Mouse (Mus musculus): ENCODE measurements at regions not wholly inside any gene's neighbourhood (a gene's known extent, or its start where the extent isn't known, plus 50 kb on each side); places are given as distances from the start of the nearest gene placed in this dataset.

DNA sequence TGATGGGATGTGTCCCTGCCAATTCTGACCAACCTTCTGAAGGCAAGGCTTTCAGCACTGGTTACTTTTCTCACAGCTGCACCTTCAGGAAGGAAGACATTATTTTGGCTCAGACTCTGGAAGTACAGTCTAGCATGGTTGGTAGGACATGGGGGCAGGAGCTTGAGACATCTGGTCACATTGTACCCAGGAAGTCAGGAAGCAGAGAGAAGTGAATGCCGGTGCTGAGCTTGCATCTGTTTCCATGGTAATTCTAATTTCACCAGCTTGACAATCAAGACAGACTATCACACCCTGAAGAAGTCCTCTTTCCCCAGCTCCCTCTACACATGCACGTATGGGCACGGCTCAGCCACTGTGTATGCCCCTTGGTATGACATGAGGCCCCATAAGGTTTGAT is 210.6 kb downstream of the Cyp26b1 start:
- DNase-seq: no peak

- DNase-seq: no peak
Measured at GRCm38 (mm10) chr6:84381571-84381970, 212.1 kb downstream of the Cyp26b1 start.

DNA sequence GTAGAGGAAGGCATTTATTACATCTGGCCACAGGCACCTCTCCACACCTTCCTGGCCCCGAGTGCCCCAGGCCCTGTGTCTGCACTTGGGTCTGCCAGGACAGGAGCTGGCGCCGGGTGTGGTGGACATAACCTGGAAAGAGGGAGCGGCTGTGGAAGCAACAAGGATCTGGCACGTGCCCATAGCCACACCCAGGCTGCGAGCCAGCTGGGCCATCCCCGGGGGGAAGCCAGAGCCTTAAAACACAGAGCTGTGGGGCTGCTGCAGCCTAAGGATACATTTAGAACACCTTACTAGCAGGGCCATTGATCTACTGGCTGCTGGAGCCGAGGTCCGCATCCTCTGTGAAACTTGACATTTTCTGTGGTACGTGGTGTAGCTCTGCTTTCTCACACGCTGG is 217.0 kb downstream of the Cyp26b1 start:
- DNase-seq: no peak

DNA sequence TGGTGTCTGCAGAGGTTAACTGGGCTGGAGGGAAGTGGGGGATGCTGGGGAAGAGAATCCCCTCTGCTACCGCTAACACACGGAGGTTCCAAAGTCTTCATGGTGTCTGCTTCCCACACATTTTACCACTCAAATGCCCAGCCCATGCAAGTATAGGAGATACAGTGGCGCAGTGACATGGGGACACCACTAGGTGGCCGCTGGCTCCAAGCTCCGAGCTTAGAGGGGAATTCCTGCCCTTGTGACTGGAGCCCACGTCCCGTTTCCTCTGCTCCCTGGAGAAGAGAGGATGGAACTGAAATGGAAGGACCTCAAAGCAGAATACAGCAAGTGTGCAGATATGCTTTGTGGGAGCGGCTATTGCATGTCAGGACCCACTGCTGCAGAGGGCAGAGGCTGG is 218.2 kb downstream of the Cyp26b1 start:
- peak; percentile 52 for DNase-seq

DNA sequence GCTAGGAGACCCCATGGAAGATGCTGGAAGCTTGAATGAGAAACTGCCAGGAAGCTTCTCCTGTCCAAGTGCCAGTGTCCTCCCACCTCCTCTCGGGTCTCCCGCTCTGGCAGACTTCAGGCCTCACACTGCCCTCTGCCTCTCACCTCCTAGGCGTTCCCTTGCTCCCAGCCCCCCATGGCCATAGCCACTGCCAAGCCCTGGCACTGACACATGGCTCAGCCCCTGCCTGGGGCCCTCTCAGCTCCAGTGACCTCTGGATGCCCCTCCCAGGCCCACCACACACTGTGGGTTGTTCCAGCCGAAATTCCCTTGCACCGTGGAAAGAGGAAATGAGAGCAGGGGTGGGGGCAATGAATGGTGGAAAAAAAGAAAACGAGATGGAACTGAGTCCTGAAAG is 227.3 kb downstream of the Cyp26b1 start:
- DNase-seq: no peak

DNA sequence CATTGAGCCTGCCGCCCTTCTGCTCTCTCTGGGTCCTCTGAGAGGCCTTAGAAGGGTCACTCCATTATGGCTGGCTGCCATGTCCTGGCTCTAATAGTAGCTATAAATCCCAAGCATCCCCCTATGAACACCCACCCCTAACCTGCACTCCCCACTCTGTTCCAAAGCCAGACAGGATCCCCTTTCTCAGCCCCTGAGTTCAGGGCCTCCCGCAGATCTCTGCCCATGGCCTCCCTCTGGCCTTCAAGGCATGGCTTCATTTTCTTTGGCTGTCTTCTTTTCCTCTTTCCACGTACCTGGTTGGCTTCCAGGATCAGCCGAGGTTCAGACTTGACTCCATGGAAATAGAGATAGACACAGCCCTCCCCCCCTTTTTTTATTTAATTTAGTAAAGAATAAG is 227.8 kb downstream of the Cyp26b1 start:
- no peak for DNase-seq

DNA sequence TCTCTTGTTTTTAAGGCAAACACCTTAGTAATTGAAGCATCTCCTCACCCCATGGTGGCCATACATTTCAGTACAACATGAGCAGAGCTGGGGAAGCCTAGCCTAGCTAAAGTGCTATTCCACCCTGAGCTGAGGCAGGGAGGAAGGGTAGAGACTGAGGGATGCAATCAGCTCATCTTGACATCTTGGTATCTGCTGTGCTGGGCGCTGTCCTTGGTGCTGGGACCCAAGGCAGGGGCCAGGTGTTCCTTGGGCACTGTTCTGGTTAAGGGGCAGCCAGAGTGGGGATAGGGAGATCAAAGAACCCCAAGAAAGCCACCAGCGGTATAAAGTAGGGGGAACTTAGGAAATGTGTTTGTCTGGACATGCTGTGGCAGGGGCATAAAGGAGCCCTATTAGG is 228.7 kb downstream of the Cyp26b1 start:
- DNase-seq: no peak

- no peak for DNase-seq
Measured at GRCm38 (mm10) chr6:84362331-84362730, 231.4 kb downstream of the Cyp26b1 start.

GRCm38 (mm10) chr6:84357911-84358310 is 235.8 kb downstream of the Cyp26b1 start:
- no peak for DNase-seq

DNA sequence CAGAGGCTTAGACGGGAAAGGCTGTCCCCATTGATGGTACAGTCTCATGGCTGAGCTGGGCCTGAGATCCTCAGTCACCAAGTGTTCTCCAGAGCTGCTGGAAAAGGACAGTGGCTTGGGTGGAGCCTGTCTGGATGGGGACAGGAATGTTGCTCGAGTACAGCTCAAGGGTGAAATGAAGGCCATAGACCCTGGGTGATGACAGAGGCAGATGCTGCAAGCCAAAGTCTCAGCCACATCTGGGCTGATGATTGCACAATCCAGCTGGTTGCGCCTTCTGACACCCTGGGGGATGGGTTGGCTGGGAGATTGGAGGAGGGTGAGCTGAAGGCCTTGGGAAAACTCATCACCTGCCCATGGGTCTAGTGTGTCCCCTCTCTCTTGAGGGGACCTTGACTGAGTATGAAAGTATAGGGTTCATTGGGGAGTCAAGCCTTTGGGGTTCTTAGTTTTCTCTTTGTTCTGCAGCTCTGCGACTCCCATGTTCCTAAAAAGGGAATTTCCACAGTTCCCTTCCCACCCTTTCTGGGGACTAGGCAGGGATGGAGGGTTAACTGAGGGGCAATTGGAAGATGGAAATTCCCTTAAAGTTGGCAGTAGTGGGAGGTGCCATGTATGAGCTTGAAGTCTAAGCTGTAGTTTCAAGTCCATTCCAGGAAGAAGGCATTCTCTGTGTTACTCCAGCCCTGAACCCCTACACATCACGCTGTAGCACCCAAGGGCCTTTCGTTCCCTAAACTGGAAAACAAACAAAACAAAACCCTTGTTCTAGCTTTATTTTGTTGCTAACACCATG is 240.1 kb downstream of the Cyp26b1 start:
- DNase-seq: no peak

- DNase-seq: no peak
Measured at GRCm38 (mm10) chr6:84344936-84345335, 248.8 kb downstream of the Cyp26b1 start.

DNA sequence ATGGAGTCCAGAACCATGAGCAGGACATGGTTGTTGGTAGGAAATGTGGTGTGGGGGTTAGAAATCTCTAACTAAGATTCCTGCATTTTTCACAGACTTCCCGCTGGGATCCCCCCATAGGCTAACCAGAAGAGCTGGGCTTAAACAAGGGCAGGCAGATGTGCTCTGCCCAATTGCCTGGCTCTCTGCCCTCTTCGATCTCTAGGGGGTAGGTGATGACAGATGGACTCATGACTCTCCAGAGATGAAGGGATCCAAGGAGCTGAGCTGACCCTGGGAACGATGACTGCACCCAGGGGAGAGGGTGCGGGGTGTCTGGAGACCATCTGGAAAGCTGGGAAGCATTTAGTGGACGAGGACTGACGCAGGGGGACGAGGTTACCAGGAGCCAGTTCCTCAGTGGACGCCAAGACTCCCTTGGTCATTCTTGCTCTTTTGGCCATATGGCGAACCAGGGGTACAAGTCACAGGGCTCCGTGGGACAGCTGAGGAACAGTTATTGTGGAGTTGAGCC is 260.0 kb downstream of the Cyp26b1 start:
- DNase-seq: no peak

- DNase-seq: no peak
Measured at GRCm38 (mm10) chr6:84329106-84329505, 264.6 kb downstream of the Cyp26b1 start.

DNA sequence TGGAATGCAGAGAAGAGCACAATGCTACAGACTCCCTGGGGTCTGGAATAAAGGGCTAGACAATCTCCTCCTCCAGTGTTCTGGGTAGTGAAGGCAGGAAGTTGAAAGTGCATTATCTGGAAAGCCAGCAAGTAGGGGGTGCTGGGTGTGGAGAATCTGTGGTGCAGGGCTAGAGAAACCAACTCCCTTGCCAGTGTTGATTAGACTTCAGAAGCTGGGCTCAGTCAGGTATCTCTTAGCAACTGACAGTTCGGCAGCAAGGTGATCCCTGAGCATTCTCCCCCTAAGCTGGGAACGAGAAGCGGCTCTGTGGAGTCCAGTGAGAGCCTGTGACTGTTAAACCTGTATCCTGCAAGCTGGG is 265.7 kb downstream of the Cyp26b1 start:
- DNase-seq: no peak

- DNase-seq: no peak
Measured at GRCm38 (mm10) chr6:84327306-84328029, 266.2 kb downstream of the Cyp26b1 start.

- DNase-seq: peak; percentile 50
Measured at GRCm38 (mm10) chr6:84325384-84326114, 268.2 kb downstream of the Cyp26b1 start.

DNA sequence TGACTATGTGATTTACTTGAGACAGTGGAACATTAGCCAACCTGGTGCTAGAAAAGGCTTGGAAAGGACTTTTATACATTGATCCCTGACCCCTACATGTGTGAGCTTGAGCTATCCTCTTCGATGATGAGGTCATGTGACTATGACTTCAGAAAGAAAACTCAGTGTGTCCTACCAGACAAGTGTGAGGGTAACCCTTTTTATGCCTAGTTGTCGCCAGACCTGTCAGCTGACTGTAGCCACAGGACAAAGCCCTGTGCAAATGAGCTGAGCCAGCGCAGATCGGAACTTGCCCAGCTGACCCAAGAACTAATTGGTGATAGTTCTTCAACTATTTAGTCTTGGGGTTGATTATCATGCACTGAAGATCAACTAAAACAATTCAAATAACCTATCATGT is 269.5 kb downstream of the Cyp26b1 start:
- no peak for DNase-seq

DNA sequence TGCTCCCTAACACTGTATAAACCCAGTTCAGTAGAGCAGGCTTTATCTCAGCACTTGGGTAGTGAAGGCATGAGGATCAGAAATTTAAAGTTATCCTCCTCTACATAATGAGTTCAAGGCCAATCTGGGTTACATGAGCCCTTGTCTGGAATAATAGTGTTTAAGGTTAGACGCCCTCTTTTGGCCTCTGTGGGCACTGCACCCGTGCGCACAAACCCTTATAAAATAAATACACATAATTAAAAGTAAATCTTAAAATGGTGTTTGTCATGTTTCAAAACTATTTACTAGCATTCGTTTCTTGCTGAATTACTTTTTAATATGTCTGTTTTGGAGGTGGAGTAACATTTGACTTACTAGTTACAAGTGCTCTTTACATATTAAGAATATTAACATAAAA is 271.2 kb downstream of the Cyp26b1 start:
- no peak for DNase-seq

DNA sequence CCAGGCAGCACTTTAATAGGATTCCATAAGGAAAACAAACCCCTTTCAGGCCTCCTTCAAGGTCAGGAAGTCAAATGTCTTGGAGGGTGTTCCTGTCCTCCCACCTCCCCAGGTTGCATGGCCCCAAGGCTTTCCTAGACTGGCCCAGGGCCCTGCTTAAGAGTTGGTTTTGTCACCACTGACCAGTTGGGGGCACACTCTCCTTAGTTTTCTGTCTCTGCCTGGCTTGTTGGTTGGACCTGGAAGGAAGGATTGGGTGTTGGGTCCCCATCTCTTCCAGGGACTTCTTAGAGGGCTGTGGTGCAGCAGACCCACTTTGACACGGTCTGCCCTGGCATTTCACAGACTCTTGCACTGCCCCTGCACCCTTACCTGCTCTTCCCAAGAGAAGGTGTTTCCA is 273.1 kb downstream of the Cyp26b1 start:
- no peak for DNase-seq

- no peak for DNase-seq
Measured at GRCm38 (mm10) chr6:84318774-84319173, 274.9 kb downstream of the Cyp26b1 start.

GRCm38 (mm10) chr6:84317026-84317425 is 276.7 kb downstream of the Cyp26b1 start:
- peak; percentile 26 for DNase-seq

GRCm38 (mm10) chr6:84315175-84315912 is 278.4 kb downstream of the Cyp26b1 start:
- no peak for DNase-seq

GRCm38 (mm10) chr6:84313797-84314196 is 279.9 kb downstream of the Cyp26b1 start:
- DNase-seq: no peak

Data from kidney, postnatal 14 days (tissue).